Mouse (Mus musculus): ENCODE measurements at regions not wholly inside any gene's neighbourhood (a gene's known extent, or its start where the extent isn't known, plus 50 kb on each side); places are given as distances from the start of the nearest gene placed in this dataset.

DNA sequence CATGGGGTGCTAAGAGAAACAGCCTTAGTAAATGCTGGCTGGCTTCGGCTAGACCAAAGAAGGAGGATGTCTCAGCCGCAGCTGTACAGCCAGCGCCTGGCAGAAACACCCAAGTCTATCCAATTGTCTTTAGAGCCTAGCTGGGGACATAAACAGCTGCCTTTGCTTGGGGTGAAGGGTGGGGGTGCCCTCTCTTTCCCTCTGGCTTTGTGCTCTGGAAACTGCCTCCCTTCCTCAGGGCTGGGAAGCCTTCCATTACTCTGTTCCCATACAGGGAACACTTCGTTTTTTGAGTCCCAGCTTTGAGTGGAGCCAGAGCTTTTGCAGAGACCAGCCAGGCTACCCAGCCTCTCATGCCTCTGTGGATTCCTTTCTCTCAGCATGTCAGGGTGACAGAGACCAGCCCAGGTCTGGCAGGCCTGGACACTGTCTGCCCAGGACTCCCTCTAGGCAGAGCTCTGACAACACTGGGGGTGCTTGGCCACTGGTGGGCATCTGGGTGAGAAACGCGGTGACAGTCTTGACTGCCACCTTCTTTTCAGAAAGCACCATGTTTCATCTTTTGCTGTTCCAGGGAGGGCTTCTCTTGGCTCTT, 421.2 kb upstream of the Tbx3 start:
- H3K27me3 ChIP-seq (ENCODE audit: insufficient read depth, low read length), result no peaks in the 10 kb centered on the region
- TF ChIP-seq CTCF (IDR thresholded peaks at IDR 0.05; ENCODE audit: low read depth), result no peak
- TF ChIP-seq EP300 (IDR thresholded peaks at IDR 0.05; ENCODE audit: low read depth), result no peak
- H3K4me3 ChIP-seq (ENCODE audit: low read depth, low read length), result no peak overlapping the region
- no peak for ATAC-seq
- WGBS (ENCODE audit: insufficient replicate concordance), result 63% methylated on average over 6 of the region's 6 CpGs
- no peaks in the 10 kb centered on the region for H3K36me3 ChIP-seq (replicated peaks; ENCODE audit: insufficient read depth, low read length)
- H3K4me2 ChIP-seq (ENCODE audit: low read depth, low read length), result no peak overlapping the region
- no peaks in the 10 kb centered on the region for H3K9me3 ChIP-seq (ENCODE audit: low read length)
- H3K27ac ChIP-seq (ENCODE audit: low read depth), result no peak overlapping the region
- H3K9ac ChIP-seq (replicated peaks), result no peak overlapping the region
- no peak for DNase-seq
- H3K4me1 ChIP-seq (ENCODE audit: insufficient read depth), result no peaks in the 10 kb centered on the region

DNA sequence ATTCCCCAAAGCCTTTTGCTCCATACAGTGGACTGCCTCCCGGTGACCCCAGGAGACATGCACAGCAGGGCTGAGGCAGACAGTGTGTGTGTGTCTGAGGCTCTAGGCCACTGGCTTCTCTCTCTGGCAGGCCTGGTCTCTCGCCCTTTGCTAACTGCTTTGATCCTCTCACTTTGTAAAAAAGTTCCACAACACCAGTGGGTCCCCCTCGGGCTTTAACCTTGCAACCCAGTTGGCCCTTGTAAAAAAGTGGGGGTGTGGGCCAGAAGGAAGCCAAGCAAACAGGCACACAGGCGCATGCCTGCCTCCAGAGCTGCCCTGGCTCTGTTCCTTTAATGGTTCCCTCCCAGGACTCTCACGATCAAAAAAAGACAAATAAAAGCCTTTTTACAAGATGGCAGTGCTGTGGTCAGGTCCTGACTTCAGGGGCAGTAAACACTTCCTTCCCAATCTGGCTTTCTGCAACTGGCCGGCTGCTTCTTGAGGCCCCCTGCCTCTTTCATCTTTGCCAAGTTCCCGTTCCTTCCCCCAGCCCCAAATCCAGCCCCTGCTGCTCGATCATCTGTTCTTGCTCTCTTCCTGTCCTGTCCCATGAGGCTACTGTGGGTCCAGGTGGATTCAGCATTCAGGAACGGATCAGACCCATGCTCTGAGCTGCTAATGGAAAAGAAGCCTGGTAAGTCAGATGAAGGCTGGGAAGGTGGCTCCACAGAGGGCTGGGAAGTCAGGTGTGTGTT, 419.0 kb upstream of the Tbx3 start:
- DNase-seq (no peak), ATAC-seq (no peak)
- whole genome bisulfite sequencing (ENCODE audit: insufficient replicate concordance), result 37% methylated on average over 9 of the region's 9 CpGs
- Histone ChIP-seq H3K4me2 (ENCODE audit: low read depth, low read length) (no peak overlapping the region), H3K36me3 (replicated peaks; ENCODE audit: insufficient read depth, low read length) (no peaks in the 10 kb centered on the region), H3K9ac (replicated peaks) (no peak overlapping the region), H3K9me3 (ENCODE audit: low read length) (no peaks in the 10 kb centered on the region), H3K27ac (ENCODE audit: low read depth) (no peak overlapping the region), H3K4me3 (ENCODE audit: low read depth, low read length) (no peak overlapping the region), H3K4me1 (ENCODE audit: insufficient read depth) (no peaks in the 10 kb centered on the region), H3K27me3 (ENCODE audit: insufficient read depth, low read length) (no peaks in the 10 kb centered on the region)
- TF ChIP-seq EP300 (IDR thresholded peaks at IDR 0.05; ENCODE audit: low read depth) (no peak), CTCF (IDR thresholded peaks at IDR 0.05; ENCODE audit: low read depth) (no peak)

DNA sequence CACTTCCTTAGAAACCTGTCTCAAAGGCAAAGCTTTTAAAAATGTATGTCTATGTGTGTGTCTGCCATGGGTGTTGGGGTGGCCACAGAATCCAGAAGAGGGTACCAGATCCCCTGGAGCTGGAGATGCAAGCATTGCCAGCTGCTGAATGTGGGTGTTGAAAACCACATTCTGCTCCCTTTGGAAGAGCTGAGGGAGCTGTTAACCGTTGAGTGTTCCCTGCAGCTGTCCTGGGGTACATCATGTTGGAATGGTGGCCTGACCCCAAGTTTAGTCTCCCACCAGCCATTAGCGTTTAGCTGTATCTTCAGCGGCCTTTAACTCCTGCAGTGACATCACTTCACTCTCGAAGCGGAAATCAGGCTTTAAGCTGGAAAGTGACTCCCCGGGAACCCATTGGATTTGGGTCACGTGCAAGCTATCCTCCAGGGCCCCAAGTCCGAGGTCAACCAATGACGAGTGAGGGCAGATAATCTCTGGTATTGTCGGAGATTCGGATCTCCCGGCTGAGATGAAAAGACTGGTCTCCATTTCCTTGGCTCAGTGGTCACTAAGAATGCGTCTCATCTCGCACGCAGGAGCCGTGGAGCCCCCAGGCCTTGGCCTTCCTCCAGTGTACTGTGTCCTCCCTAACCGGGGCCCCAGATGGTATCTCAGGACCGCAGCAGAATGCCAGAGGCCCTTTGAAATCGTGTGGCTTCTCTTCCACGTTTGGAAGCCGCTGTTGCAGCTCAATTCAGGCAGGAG, 412.9 kb upstream of the Tbx3 start:
- Histone ChIP-seq H3K4me3 (ENCODE audit: low read depth, low read length) (no peak overlapping the region), H3K4me1 (ENCODE audit: insufficient read depth) (no peaks in the 10 kb centered on the region), H3K27ac (ENCODE audit: low read depth) (no peak overlapping the region), H3K4me2 (ENCODE audit: low read depth, low read length) (no peak overlapping the region), H3K9ac (replicated peaks) (no peak overlapping the region), H3K27me3 (ENCODE audit: insufficient read depth, low read length) (0 out of 2 replicates have a peak, but pooled peaks cover 3% of the 10 kb centered on the region), H3K36me3 (replicated peaks; ENCODE audit: insufficient read depth, low read length) (no peaks in the 10 kb centered on the region), H3K9me3 (ENCODE audit: low read length) (no peaks in the 10 kb centered on the region)
- no peak for DNase-seq
- TF ChIP-seq EP300 (IDR thresholded peaks at IDR 0.05; ENCODE audit: low read depth), result no peak
- TF ChIP-seq CTCF (IDR thresholded peaks at IDR 0.05; ENCODE audit: low read depth), result no peak
- no peak for ATAC-seq
- 65% methylated on average over 21 of the region's 21 CpGs for WGBS (ENCODE audit: insufficient replicate concordance)

DNA sequence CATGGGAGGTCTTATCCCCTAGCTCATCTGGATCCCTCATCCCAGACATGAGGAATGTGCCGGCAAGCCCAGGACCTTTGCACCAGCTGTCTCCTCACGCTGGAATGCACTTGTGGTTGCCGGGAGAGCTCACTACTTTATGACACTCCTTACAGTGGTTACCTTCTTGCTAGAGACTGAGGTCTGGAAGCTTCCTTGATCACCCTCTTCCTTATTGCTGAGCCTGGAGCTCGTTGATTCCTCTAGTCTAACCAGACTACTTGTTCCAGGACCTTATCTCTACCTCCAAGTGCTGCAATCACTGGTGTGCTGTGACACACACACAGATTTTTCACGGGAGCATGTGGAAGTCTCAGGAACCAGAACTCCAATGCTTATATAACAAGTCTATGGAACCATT, 411.6 kb upstream of the Tbx3 start:
- Histone ChIP-seq H3K27me3 (ENCODE audit: insufficient read depth, low read length) (0 out of 2 replicates have a peak, but pooled peaks cover 3% of the 10 kb centered on the region), H3K9me3 (ENCODE audit: low read length) (no peaks in the 10 kb centered on the region), H3K4me3 (ENCODE audit: low read depth, low read length) (no peak overlapping the region), H3K9ac (replicated peaks) (no peak overlapping the region), H3K4me2 (ENCODE audit: low read depth, low read length) (no peak overlapping the region), H3K27ac (ENCODE audit: low read depth) (no peak overlapping the region), H3K36me3 (replicated peaks; ENCODE audit: insufficient read depth, low read length) (no peaks in the 10 kb centered on the region), H3K4me1 (ENCODE audit: insufficient read depth) (no peaks in the 10 kb centered on the region)
- ATAC-seq (no peak), DNase-seq (no peak)
- TF ChIP-seq EP300 (IDR thresholded peaks at IDR 0.05; ENCODE audit: low read depth), result no peak
- no peak for TF ChIP-seq CTCF (IDR thresholded peaks at IDR 0.05; ENCODE audit: low read depth)
- WGBS (ENCODE audit: insufficient replicate concordance), result 56% methylated on average over 5 of the region's 5 CpGs

DNA sequence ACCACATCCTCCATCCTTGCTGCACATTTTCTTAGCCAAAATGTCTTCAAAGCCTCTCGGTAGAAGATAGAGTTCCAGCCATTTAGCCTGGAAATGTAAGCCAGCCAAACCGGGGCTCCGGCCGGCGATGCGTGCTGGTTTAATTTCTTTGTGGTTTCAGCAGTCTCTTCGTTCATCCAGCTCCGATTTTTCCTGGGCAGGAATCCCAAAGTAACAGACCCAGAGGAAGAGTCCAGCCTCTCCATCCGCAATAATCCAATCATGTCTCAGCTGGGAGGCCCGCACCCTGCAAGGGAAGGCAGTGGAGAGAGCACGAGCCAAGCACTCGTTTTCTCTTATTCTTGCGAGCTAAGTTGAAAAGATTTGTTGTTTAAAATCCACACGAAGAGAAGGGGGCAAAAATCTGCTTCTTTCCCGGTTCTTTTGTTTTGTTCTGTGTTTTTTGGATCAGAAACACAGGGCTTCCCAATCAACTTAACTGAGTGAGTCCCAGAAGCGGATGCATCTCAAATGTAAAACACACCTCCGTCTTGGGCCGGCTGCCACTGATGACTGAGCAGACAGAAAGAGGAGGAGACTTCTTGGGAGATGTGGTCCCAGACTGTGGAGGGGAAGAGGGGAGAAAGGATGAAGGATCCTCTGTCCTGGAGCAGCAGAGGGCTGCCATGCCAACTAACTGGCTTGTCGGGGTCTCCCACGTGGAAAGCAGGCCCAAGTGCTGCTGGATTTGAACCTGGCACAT, 405.1 kb upstream of the Tbx3 start:
- DNase-seq, result no peak

More for the DNA sequence above, 405.1 kb upstream of the Tbx3 start:
- no peak overlapping the region for H3K4me2 ChIP-seq (ENCODE audit: low read depth, low read length)
- TF ChIP-seq EP300 (IDR thresholded peaks at IDR 0.05; ENCODE audit: low read depth), result no peak
- no peak for TF ChIP-seq CTCF (IDR thresholded peaks at IDR 0.05; ENCODE audit: low read depth)
- no peaks in the 10 kb centered on the region for H3K9me3 ChIP-seq (ENCODE audit: low read length)
- no peaks in the 10 kb centered on the region for H3K36me3 ChIP-seq (replicated peaks; ENCODE audit: insufficient read depth, low read length)
- no peak for ATAC-seq
- 81% methylated on average over 20 of the region's 20 CpGs for WGBS (ENCODE audit: insufficient replicate concordance)
- H3K27me3 ChIP-seq (ENCODE audit: insufficient read depth, low read length), result no peaks in the 10 kb centered on the region
- H3K9ac ChIP-seq (replicated peaks), result no peak overlapping the region
- no peak overlapping the region for H3K27ac ChIP-seq (ENCODE audit: low read depth)
- no peaks in the 10 kb centered on the region for H3K4me1 ChIP-seq (ENCODE audit: insufficient read depth)
- no peak overlapping the region for H3K4me3 ChIP-seq (ENCODE audit: low read depth, low read length)
